11 mouse cellular contexts compared by ENCODE assay signal in genomic region chr8:119439893-119440249, GRCm38 (mm10). TPM values are rescaled to one million over a fixed set of nuclear protein-coding genes. Genes with fewer than 3 reads are reported as not detected.
DNase-seq lines count a peak whose midpoint lies in the region; ATAC-seq and TF ChIP-seq lines count a peak whose summit lies in the region.
"Had no signal": no experiment of that assay in that cellular context is flagged by ENCODE, and none has a peak within 500 bp of the region (broad histone marks: within the 10 kb centered on the region; RNA-seq: fewer than 3 reads in every experiment).

No protein-coding gene starts in this region.

- no peak for TF ChIP-seq CTCF in kidney, adult 2 months (conservative IDR thresholded peaks at IDR 0.05; ENCODE audit: insufficient read depth, insufficient read length, low read depth, low read length)
- no peak for TF ChIP-seq CTCF in brain, embryonic 14.5 days (IDR thresholded peaks at IDR 0.05; ENCODE audit: borderline replicate concordance, extremely low read depth, insufficient read depth, insufficient read length)
- no peak for TF ChIP-seq CTCF in midbrain, postnatal 0 days (IDR thresholded peaks at IDR 0.05)

- DNase-seq in kidney, adult 2 months: no peak
- DNase-seq in kidney, adult 8-10 months: no peak
- peak; percentile 42 for DNase-seq in brain, embryonic 14.5 days (ENCODE audit: low read depth)
- no peak for DNase-seq in intestine, embryonic 14.5 days (ENCODE audit: low spot score)
- DNase-seq in midbrain, postnatal 0 days (ENCODE audit: low spot score): peak; percentile 19
- DNase-seq in layer of hippocampus, postnatal 36 days: no peak
- DNase-seq in urinary bladder, adult 2 months (ENCODE audit: low spot score): no peak
- DNase-seq: thymus, postnatal 25 days had no signal

- no peak for TF ChIP-seq POLR2A in kidney, adult 2 months (IDR thresholded peaks at IDR 0.05; ENCODE audit: low read depth, low read length)
- no peak for TF ChIP-seq POLR2A in brain, embryonic 14.5 days (IDR thresholded peaks at IDR 0.05; ENCODE audit: borderline replicate concordance, extremely low read depth, insufficient read depth, insufficient read length, poor library complexity, severe bottlenecking)

- H3K9me3 ChIP-seq in intestine, embryonic 14.5 days (ENCODE audit: control insufficient read depth, low read length): no peaks in the 10 kb centered on the region
- no peaks in the 10 kb centered on the region for H3K9me3 ChIP-seq in midbrain, postnatal 0 days (ENCODE audit: low read length)

- H3K36me3 ChIP-seq in kidney, adult 2 months (ENCODE audit: control insufficient read depth, insufficient read depth, low read length): peaks cover 1% of the 10 kb centered on the region
- H3K36me3 ChIP-seq in intestine, embryonic 14.5 days (ENCODE audit: control insufficient read depth, insufficient read depth, low read length): no peaks in the 10 kb centered on the region
- no peaks in the 10 kb centered on the region for H3K36me3 ChIP-seq in midbrain, postnatal 0 days (ENCODE audit: insufficient read depth, low read length)

- H3K4me1 ChIP-seq in kidney, adult 2 months (ENCODE audit: control insufficient read depth, insufficient read depth, low read length): peaks cover 16% of the 10 kb centered on the region
- H3K4me1 ChIP-seq in intestine, embryonic 14.5 days (replicated peaks; ENCODE audit: control insufficient read depth, insufficient read depth, low read length): peaks cover 18% of the 10 kb centered on the region
- 0 out of 2 replicates have a peak, but pooled peaks cover 3% of the 10 kb centered on the region for H3K4me1 ChIP-seq in midbrain, postnatal 0 days (ENCODE audit: insufficient read depth, low read length)

- H3K4me2 ChIP-seq in intestine, embryonic 14.5 days (ENCODE audit: low read length): no peak overlapping the region
- no peak overlapping the region for H3K4me2 ChIP-seq in midbrain, postnatal 0 days (ENCODE audit: low read depth, low read length, poor library complexity, severe bottlenecking)

- no peak overlapping the region for H3K9ac ChIP-seq in intestine, embryonic 14.5 days (ENCODE audit: low read length)
- no peak overlapping the region for H3K9ac ChIP-seq in midbrain, postnatal 0 days (replicated peaks; ENCODE audit: low read length, poor library complexity, severe bottlenecking)

- peak overlapping the region; percentile 25 for H3K4me3 ChIP-seq in kidney, adult 2 months (ENCODE audit: insufficient read depth, low read depth, low read length)
- no peak overlapping the region for H3K4me3 ChIP-seq in intestine, embryonic 14.5 days (ENCODE audit: low read depth, low read length)
- no peak overlapping the region for H3K4me3 ChIP-seq in midbrain, postnatal 0 days (ENCODE audit: low read depth, low read length)

- no peaks in the 10 kb centered on the region for H3K27me3 ChIP-seq in kidney, adult 2 months (replicated peaks; ENCODE audit: control insufficient read depth, insufficient read depth, low read length)
- H3K27me3 ChIP-seq in intestine, embryonic 14.5 days (replicated peaks; ENCODE audit: control insufficient read depth, insufficient read depth, low read length): no peaks in the 10 kb centered on the region
- no peaks in the 10 kb centered on the region for H3K27me3 ChIP-seq in midbrain, postnatal 0 days (ENCODE audit: insufficient read depth, low read length)

- H3K27ac ChIP-seq in kidney, adult 2 months (ENCODE audit: insufficient read depth, low read depth, low read length): peak overlapping the region; percentile 42
- H3K27ac ChIP-seq in intestine, embryonic 14.5 days (ENCODE audit: low read depth): peak overlapping the region; percentile 16; the same call in 1 of the 2 replicates
- H3K27ac ChIP-seq in midbrain, postnatal 0 days (ENCODE audit: low read depth, low read length): no peak overlapping the region

- 52% methylated on average over 7 of the region's 7 CpGs for WGBS in kidney, adult 2 months
- 71% methylated on average over 7 of the region's 7 CpGs for WGBS in intestine, embryonic 14.5 days
- 66% methylated on average over 7 of the region's 7 CpGs for WGBS in midbrain, postnatal 0 days

- no peak for ATAC-seq in intestine, embryonic 14.5 days (replicated peaks; ENCODE audit: low FRiP score, low TSS enrichment, low read depth)
- ATAC-seq in midbrain, postnatal 0 days (ENCODE audit: low FRiP score): no peak
- no peak for ATAC-seq in cerebellum, adult (ENCODE audit: insufficient number of reproducible peaks, low FRiP score, low TSS enrichment)

RNA-seq across cellular contexts. Expression of gene Osgin1, which starts 5.9 kb away (rescaled TPM):
- 115 and 194 TPM in 2 replicates for polyA plus RNA-seq in kidney, adult 2 months (2012; rRNA removed)
- 0.41 and 0.69 TPM in 2 replicates for polyA plus RNA-seq in brain, embryonic 14.5 days (2012; rRNA removed)
- polyA plus RNA-seq in intestine, embryonic 14.5 days (2014; fragmentation: Nextera tagmentation; extraction: Ambion mirVana): 1.5 and 2.0 TPM in 2 replicates
- total RNA-seq in midbrain, postnatal 0 days (2014; rRNA removed): 0.38 TPM in 1 of 2 replicates, not detected in the other
- polyA plus RNA-seq in midbrain, postnatal 0 days (2015; fragmentation: Nextera tagmentation; extraction: Ambion mirVana): 0.15 and 0.32 TPM in 2 replicates
- under 1 TPM in 1 of 2 experiments, not detected in 1; 0.56 TPM for total RNA-seq in layer of hippocampus, postnatal 36 days (2021)
- polyA plus RNA-seq in urinary bladder, adult 2 months (2012; rRNA removed): 69.4 and 84.6 TPM in 2 replicates
- total RNA-seq: common myeloid progenitor, adult 5-6 weeks had no signal

RNA-seq across cellular contexts. Expression of gene Necab2, which starts 6.6 kb away (rescaled TPM):
- polyA plus RNA-seq in kidney, adult 2 months (2012; rRNA removed): 0.07 and 0.11 TPM in 2 replicates
- polyA plus RNA-seq in brain, embryonic 14.5 days (2012; rRNA removed): 32.6 and 43.5 TPM in 2 replicates
- polyA plus RNA-seq in intestine, embryonic 14.5 days (2014; fragmentation: Nextera tagmentation; extraction: Ambion mirVana): 2.4 and 3.7 TPM in 2 replicates
- 106 and 119 TPM in 2 replicates for total RNA-seq in midbrain, postnatal 0 days (2014; rRNA removed)
- polyA plus RNA-seq in midbrain, postnatal 0 days (2015; fragmentation: Nextera tagmentation; extraction: Ambion mirVana): 76.6 and 84.6 TPM in 2 replicates
- total RNA-seq in layer of hippocampus, postnatal 36 days (2021): 100 to 1,000 TPM in 1 of 2 experiments, 10 to 100 TPM in 1; 94.4 to 116 TPM
- 0.08 and 0.12 TPM in 2 replicates for polyA plus RNA-seq in urinary bladder, adult 2 months (2012; rRNA removed)
- total RNA-seq: common myeloid progenitor, adult 5-6 weeks; hematopoietic stem cell, adult 5-6 weeks had no signal

RNA-seq across cellular contexts. Expression of gene Mlycd, which starts 45.2 kb away (rescaled TPM):
- 48.2 and 55.6 TPM in 2 replicates for polyA plus RNA-seq in kidney, adult 2 months (2012; rRNA removed)
- 16.3 and 19.5 TPM in 2 replicates for polyA plus RNA-seq in brain, embryonic 14.5 days (2012; rRNA removed)
- polyA plus RNA-seq in intestine, embryonic 14.5 days (2014; fragmentation: Nextera tagmentation; extraction: Ambion mirVana): 16.8 and 17.9 TPM in 2 replicates
- total RNA-seq in midbrain, postnatal 0 days (2014; rRNA removed): 27.0 and 32.1 TPM in 2 replicates
- polyA plus RNA-seq in midbrain, postnatal 0 days (2015; fragmentation: Nextera tagmentation; extraction: Ambion mirVana): 19.0 and 20.6 TPM in 2 replicates
- 10 to 100 TPM; 26.5 to 28.6 TPM for total RNA-seq in layer of hippocampus, postnatal 36 days (2021)
- 21.6 and 23.2 TPM in 2 replicates for polyA plus RNA-seq in urinary bladder, adult 2 months (2012; rRNA removed)

Comparison
In these comparisons a context has a peak if more than half of its experiments do, and no peak if none do; other contexts are left out.
1. DNase-seq: peak in brain, embryonic 14.5 days (single experiment) and midbrain, postnatal 0 days (single experiment); none in kidney, adult 2 months (single experiment), kidney, adult 8-10 months (0 of 2), intestine, embryonic 14.5 days (single experiment), layer of hippocampus, postnatal 36 days (0 of 2) and urinary bladder, adult 2 months (single experiment).
2. RNA of gene Osgin1, which starts 5.9 kb away (polyA plus RNA-seq): 115 to 194 TPM in kidney, adult 2 months and 69.4 to 84.6 TPM in urinary bladder, adult 2 months; 1.5 to 2.0 TPM in intestine, embryonic 14.5 days, 0.41 to 0.69 TPM in brain, embryonic 14.5 days and 0.15 to 0.32 TPM in midbrain, postnatal 0 days; every median in the first group is over 10 times any median in the second.